Mouse (Mus musculus) mesoderm, embryonic 11.5 days (tissue): ENCODE measurements around the gene C330007P06Rik.

ENCODE experiments used
- DNase-seq: peaks from one replicate; pipeline ENCODE4 v3.0.0-alpha.2; 2012; ENCODE audit warnings: low read depth, low spot score

Gene C330007P06Rik

GRCm38 (mm10) chrX:36873765-36874164, at the start of gene C330007P06Rik, which contains the start of gene Ube2a:
Gene C330007P06Rik (minus strand): TSS chrX:36874111.
Gene Ube2a (plus strand): TSS chrX:36873900.
- DNase-seq = no peak

GRCm38 (mm10) chrX:36921346-36921745, 47.4 kb upstream of the C330007P06Rik start:
- no peak for DNase-seq

GRCm38 (mm10) chrX:36917749-36918148, 43.8 kb upstream of the C330007P06Rik start:
- DNase-seq = no peak

- DNase-seq = peak; percentile 49
Observed at GRCm38 (mm10) chrX:36911343-36911742, 37.4 kb upstream of the C330007P06Rik start.

GRCm38 (mm10) chrX:36906539-36906938, 32.6 kb upstream of the C330007P06Rik start:
- DNase-seq = no peak

GRCm38 (mm10) chrX:36903115-36903768, 29.3 kb upstream of the C330007P06Rik start:
- DNase-seq = peak; percentile 96

GRCm38 (mm10) chrX:36902321-36903114, 28.6 kb upstream of the C330007P06Rik start, which contains the start of gene Nkrf:
Gene Nkrf (minus strand): TSS chrX:36902899.
- peak; percentile 15 for DNase-seq

GRCm38 (mm10) chrX:36901655-36902054, 27.7 kb upstream of the C330007P06Rik start:
- no peak for DNase-seq

GRCm38 (mm10) chrX:36898931-36899330, 25.0 kb upstream of the C330007P06Rik start:
- peak; percentile 14 for DNase-seq

GRCm38 (mm10) chrX:36884719-36885118, 10.8 kb upstream of the C330007P06Rik start:
- DNase-seq = no peak

- no peak for DNase-seq
Observed at GRCm38 (mm10) chrX:36874704-36875128, 805 bp upstream of the C330007P06Rik start.

GRCm38 (mm10) chrX:36874178-36874696, 326 bp upstream of the C330007P06Rik start:
- DNase-seq = peak; percentile 85

- no peak for DNase-seq
Observed at GRCm38 (mm10) chrX:36870372-36870771, 3.5 kb downstream of the C330007P06Rik start.

GRCm38 (mm10) chrX:36864609-36865328, 9.1 kb downstream of the C330007P06Rik start:
- DNase-seq = no peak

GRCm38 (mm10) chrX:36863766-36864608, 9.9 kb downstream of the C330007P06Rik start:
- DNase-seq = peak; percentile 82

GRCm38 (mm10) chrX:36852631-36853030, 21.3 kb downstream of the C330007P06Rik start:
- DNase-seq = no peak

- no peak for DNase-seq
Observed at GRCm38 (mm10) chrX:36847152-36847551, 26.8 kb downstream of the C330007P06Rik start.

- DNase-seq = no peak
Observed at GRCm38 (mm10) chrX:36843346-36843990, 30.4 kb downstream of the C330007P06Rik start.

GRCm38 (mm10) chrX:36841698-36842097, 32.2 kb downstream of the C330007P06Rik start:
- no peak for DNase-seq

- no peak for DNase-seq
Observed at GRCm38 (mm10) chrX:36839391-36839790, 34.5 kb downstream of the C330007P06Rik start.
